9 mouse cellular contexts compared by ENCODE assay signal in genomic region chr2:147378934-147379333, GRCm38 (mm10). TPM values are rescaled to one million over a fixed set of nuclear protein-coding genes. Genes with fewer than 3 reads are reported as not detected.
DNase-seq lines count a peak whose midpoint lies in the region; ATAC-seq and TF ChIP-seq lines count a peak whose summit lies in the region.
"Had no signal": no experiment of that assay in that cellular context is flagged by ENCODE, and none has a peak within 500 bp of the region (broad histone marks: within the 10 kb centered on the region; RNA-seq: fewer than 3 reads in every experiment).

No protein-coding gene starts in this region.

- whole genome bisulfite sequencing in liver, adult 2 months: 10% methylated on average over 4 of the region's 4 CpGs
- WGBS in liver, embryonic 11.5 days: 16% methylated on average over 4 of the region's 4 CpGs
- WGBS in embryonic facial prominence, embryonic 10.5 days: 12% methylated on average over 4 of the region's 4 CpGs

- H3K4me3 ChIP-seq in liver, adult 2 months (ENCODE audit: insufficient read depth, low read depth, low read length): no peak overlapping the region
- H3K4me3 ChIP-seq in liver, embryonic 11.5 days (ENCODE audit: low read depth, low read length): no peak overlapping the region
- H3K4me3 ChIP-seq in embryonic facial prominence, embryonic 10.5 days: no peak overlapping the region
- H3K4me3 ChIP-seq: embryonic facial prominence, embryonic 13.5 days had no signal

- no peaks in the 10 kb centered on the region for H3K9me3 ChIP-seq in liver, embryonic 11.5 days (ENCODE audit: control insufficient read depth, low read length)
- H3K9me3 ChIP-seq in embryonic facial prominence, embryonic 10.5 days: no peaks in the 10 kb centered on the region
- H3K9me3 ChIP-seq: embryonic facial prominence, embryonic 13.5 days had no signal

- peak; percentile 42; the same call in 1 of the 2 replicates for TF ChIP-seq CTCF in liver, adult 2 months (IDR thresholded peaks at IDR 0.05; ENCODE audit: low read depth, low read length)

- peak; percentile 66 for DNase-seq in adrenal gland, postnatal 10 days
- no peak for DNase-seq in adrenal gland, adult 8-10 months
- peak; percentile 32 for DNase-seq in liver, adult 2 months (ENCODE audit: extremely low read depth, low read depth, low spot score)
- DNase-seq in liver, embryonic 11.5 days (ENCODE audit: low spot score): no peak
- peak; percentile 54 for DNase-seq in embryonic facial prominence, embryonic 10.5 days (ENCODE audit: low spot score)
- DNase-seq in left cerebral cortex, postnatal 25 days (ENCODE audit: low spot score in 2 of 2): peak; percentile 58 to 61
- peak; percentile 23 for DNase-seq in telencephalon, adult 2 months (ENCODE audit: low read depth, low spot score)
- DNase-seq in thymus, postnatal 36 days: no peak

- ATAC-seq in liver, embryonic 11.5 days (replicated peaks; ENCODE audit: low FRiP score): no peak

- no peaks in the 10 kb centered on the region for H3K36me3 ChIP-seq in liver, adult 2 months (ENCODE audit: control insufficient read depth, insufficient read depth, low read length)
- H3K36me3 ChIP-seq in liver, embryonic 11.5 days (ENCODE audit: control insufficient read depth, insufficient read depth, low read length): no peaks in the 10 kb centered on the region
- H3K36me3 ChIP-seq in embryonic facial prominence, embryonic 10.5 days (replicated peaks): no peaks in the 10 kb centered on the region
- H3K36me3 ChIP-seq: embryonic facial prominence, embryonic 13.5 days had no signal

- H3K27me3 ChIP-seq in liver, adult 2 months (ENCODE audit: control insufficient read depth, insufficient read depth, low read length): peaks cover 6% of the 10 kb centered on the region; the same call in 1 of the 2 replicates
- H3K27me3 ChIP-seq in liver, embryonic 11.5 days (replicated peaks; ENCODE audit: control insufficient read depth, insufficient read depth, low read length): peaks cover 39% of the 10 kb centered on the region
- peaks cover 52% of the 10 kb centered on the region for H3K27me3 ChIP-seq in embryonic facial prominence, embryonic 10.5 days (replicated peaks; ENCODE audit: low read depth, poor library complexity, severe bottlenecking)

- H3K79me2 ChIP-seq in liver, adult 2 months (ENCODE audit: control insufficient read depth, insufficient read depth, low read length): no peaks in the 10 kb centered on the region

- H3K27ac ChIP-seq in liver, adult 2 months (replicated peaks; ENCODE audit: insufficient read depth, low read depth, low read length): no peak overlapping the region
- H3K27ac ChIP-seq in liver, embryonic 11.5 days (ENCODE audit: low read depth, low read length): no peak overlapping the region
- no peak overlapping the region for H3K27ac ChIP-seq in embryonic facial prominence, embryonic 10.5 days (replicated peaks)
- H3K27ac ChIP-seq: embryonic facial prominence, embryonic 13.5 days had no signal

- intact Hi-C loops in left cerebral cortex, postnatal 25 days (cut with DNase I): loop anchor here (2.0 kb wide), 3 partner anchors 278 to 410 kb away; no protein-coding TSS in a partner anchor

- H3K4me2 ChIP-seq in liver, embryonic 11.5 days: no peak overlapping the region
- H3K4me2 ChIP-seq: embryonic facial prominence, embryonic 13.5 days had no signal

- no peak overlapping the region for H3K9ac ChIP-seq in liver, adult 2 months (ENCODE audit: low read depth, low read length)
- H3K9ac ChIP-seq in liver, embryonic 11.5 days (ENCODE audit: low read depth, low read length): no peak overlapping the region
- H3K9ac ChIP-seq: embryonic facial prominence, embryonic 13.5 days had no signal

- no peak for TF ChIP-seq POLR2A in liver, adult 2 months (IDR thresholded peaks at IDR 0.05; ENCODE audit: extremely low read depth, insufficient read depth, low read length)

- H3K4me1 ChIP-seq in liver, adult 2 months (ENCODE audit: control insufficient read depth, insufficient read depth, low read length): no peaks in the 10 kb centered on the region
- no peaks in the 10 kb centered on the region for H3K4me1 ChIP-seq in liver, embryonic 11.5 days (replicated peaks; ENCODE audit: control insufficient read depth, insufficient read depth, low read length)
- no peaks in the 10 kb centered on the region; the same call in none of the 2 replicates for H3K4me1 ChIP-seq in embryonic facial prominence, embryonic 10.5 days

RNA-seq across cellular contexts. Expression of gene Pax1, which starts 17.2 kb away (rescaled TPM):
- not detected for total RNA-seq in adrenal gland, postnatal 10 days (2021)
- total RNA-seq in adrenal gland, adult 8-10 months (2022): not detected
- not detected in 2 replicates for total RNA-seq in liver, adult 2 months (2014; rRNA removed)
- not detected in 2 replicates for polyA plus RNA-seq in liver, adult 2 months (2012; rRNA removed)
- polyA plus RNA-seq in liver, embryonic 11.5 days (2014; fragmentation: Nextera tagmentation; extraction: Ambion mirVana): 0.40 TPM in 1 of 2 replicates, not detected in the other
- 0.93 and 2.3 TPM in 2 replicates for polyA plus RNA-seq in embryonic facial prominence, embryonic 10.5 days (2016; fragmentation: Nextera tagmentation; extraction: Ambion mirVana)
- total RNA-seq in left cerebral cortex, postnatal 25 days (2021): not detected

Comparison
In these comparisons a context has a peak if more than half of its experiments do, and no peak if none do; other contexts are left out.
1. DNase-seq: peak in adrenal gland, postnatal 10 days (single experiment), liver, adult 2 months (single experiment), embryonic facial prominence, embryonic 10.5 days (single experiment), left cerebral cortex, postnatal 25 days (2 of 2) and telencephalon, adult 2 months (single experiment); none in adrenal gland, adult 8-10 months (single experiment), liver, embryonic 11.5 days (single experiment) and thymus, postnatal 36 days (0 of 2).